Mouse (Mus musculus) ovary, postnatal 10 days (tissue): ENCODE results near the gene Steap4.
"Not testable (repeated sequence)": the region's sequence is repeated elsewhere in the genome, so short reads cannot be mapped to it uniquely, and the experiment has no call there.

ENCODE experiments used
- DNase-seq: peaks from one replicate; pipeline ENCODE4 v3.0.0; 2022; ENCODE audit warnings: low spot score

The Steap4 gene

DNA sequence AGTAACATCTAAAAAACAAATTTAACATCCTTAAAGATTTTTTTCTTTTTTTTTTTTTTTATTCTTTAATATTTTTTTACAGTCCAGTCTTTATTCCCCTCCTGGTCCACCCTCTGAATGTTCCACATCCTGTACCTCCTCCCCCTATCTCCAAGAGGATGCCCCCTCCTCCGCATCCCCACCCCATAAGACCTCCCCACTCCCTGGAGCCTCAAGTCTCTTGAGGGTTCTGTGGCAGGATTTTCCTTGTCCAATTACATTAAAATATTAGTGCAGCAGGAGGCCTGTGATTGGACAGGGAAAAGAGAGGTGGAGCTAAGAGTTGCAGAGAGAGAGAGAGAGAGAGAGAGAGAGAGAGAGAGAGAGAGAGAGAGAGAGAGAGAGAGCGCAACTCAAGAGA, 31.4 kb downstream of the Steap4 start:
- DNase-seq = not testable (repeated sequence)

DNA sequence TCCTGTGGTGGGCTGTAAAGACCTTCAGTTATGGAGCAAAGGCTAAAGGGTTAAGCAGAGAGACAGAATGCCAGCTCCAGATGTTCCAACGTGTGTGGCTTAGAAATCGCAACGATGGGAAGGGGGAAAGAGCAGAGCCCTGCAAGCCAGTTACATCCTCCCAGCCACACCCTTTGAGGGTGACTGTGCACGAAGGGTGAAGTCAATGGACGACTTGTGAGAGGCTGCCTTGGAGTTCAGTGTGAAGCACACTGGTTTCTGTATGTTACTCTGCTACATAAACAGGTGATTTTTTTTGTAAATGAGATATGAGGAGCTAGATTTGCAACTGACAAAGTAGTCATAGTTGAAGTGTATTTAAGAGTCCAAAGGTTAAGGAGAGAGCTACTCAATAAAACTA, 33.5 kb downstream of the Steap4 start:
- no peak for DNase-seq

DNA sequence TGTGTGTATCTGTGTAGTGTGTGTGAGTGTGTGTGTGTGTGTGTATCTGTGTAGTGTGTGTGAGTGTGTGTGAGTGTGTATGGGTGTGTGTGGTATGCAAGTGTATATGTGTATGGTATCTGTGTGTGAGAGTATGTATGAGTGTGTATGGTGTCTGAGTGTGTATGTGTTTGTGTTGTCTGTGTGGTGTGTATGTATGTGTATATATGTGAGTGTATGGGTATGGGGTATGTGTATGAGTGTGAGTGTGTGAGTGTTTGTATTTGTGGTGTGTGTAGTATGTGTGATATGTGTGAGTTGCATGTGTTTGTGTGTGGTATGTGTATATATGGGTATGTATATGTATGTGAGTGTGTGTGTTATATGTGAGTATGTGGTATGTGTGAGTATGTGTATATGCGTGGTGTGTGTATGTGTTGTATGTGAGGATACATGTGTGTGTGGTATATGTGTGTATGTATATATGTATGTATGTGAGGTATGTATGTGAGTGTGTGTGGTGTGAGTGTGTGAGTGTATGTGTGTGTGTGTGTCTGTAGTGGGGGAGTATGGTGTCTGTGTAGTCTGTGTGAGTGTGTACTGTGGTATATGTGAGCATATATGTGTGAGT, 35.1 kb downstream of the Steap4 start:
- no peak for DNase-seq

DNA sequence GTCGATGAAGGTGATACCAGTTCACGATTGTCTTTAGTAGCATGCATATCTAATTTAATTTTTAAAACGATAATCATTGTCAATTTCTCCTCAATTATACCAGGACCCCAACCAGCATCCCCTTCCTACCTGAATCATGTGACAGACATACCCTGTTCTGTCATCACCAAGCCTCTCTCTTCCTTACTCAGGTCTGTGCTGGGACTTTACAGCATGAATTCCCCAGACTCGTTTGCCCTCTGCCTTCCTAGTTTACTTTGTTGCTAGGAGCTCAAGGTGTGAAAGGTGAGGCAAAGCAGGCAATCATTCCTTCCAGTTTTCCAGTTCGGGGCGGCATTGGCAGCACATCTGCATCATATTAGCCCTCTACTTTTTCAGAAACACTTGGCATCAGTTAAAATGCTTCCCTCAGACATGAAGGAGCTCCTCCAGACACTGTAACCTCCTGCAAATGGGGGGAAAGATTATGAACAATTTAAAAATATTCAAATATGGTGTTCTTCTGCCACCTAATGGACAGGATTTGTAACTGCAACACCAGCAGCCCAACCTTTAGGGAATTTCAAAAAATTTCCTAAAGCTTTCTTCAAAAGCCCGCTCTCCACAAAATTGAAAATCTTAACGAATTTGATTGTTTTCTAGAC, 36.3 kb downstream of the Steap4 start:
- DNase-seq = no peak

DNA sequence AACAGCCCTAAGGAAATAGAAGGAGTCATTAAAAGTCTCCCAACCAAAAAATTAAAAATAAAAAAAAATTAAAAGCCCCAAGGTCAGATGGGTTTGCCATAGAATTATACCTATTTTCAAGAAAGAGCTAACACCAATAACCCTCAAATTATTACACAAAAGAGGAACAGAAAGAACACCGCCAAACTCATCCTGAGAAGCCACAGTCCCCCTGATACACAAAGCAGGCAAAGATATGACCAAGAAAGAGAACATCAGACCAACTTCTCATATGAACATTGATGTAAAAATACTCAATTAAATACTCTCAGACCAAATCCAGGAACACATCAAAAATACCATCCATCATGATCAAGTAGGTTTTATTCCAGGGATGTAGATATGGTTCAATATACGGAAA, 36.8 kb downstream of the Steap4 start:
- DNase-seq = no peak

GRCm38 (mm10) chr5:8000466-8000865, 40.2 kb downstream of the Steap4 start:
- no peak for DNase-seq

- DNase-seq = no peak
Observed at GRCm38 (mm10) chr5:8002827-8003226, 42.6 kb downstream of the Steap4 start.

- no peak for DNase-seq
Observed at GRCm38 (mm10) chr5:8013276-8013675, 53.0 kb downstream of the Steap4 start.
